Mouse (Mus musculus): ENCODE measurements around the gene Ppp6c. TPM values are rescaled to one million over a fixed set of nuclear protein-coding genes. Genes with fewer than 3 reads are reported as not detected.
"Not testable (repeated sequence)": the region's sequence is repeated elsewhere in the genome, so short reads cannot be mapped to it uniquely, and the experiment has no call there.

The Ppp6c gene
- 10 to 100 TPM; 64.4 to 69.0 TPM for total RNA-seq (2021)
- long read RNA-seq, experiment 1, full-length matches to known transcripts = 72 of 80 reads
- long read RNA-seq, experiment 1, partial matches to known transcripts = 1 of 80 reads
- long read RNA-seq, experiment 1, other reads (novel, unspliced or antisense) = 7 of 80 reads
- long read RNA-seq, experiment 2, full-length matches to known transcripts = 56 of 62 reads
- long read RNA-seq, experiment 2, partial matches to known transcripts = 2 of 62 reads
- long read RNA-seq, experiment 2, other reads (novel, unspliced or antisense) = 4 of 62 reads

- DNase-seq (ENCODE audit: low spot score in 2 of 2) = peak; percentile 96 to 97
- intact Hi-C loops (cut with DNase I) = no loop called here
Measured at GRCm38 (mm10) chr2:39226019-39226640, at the start of gene Ppp6c. Ppp6c (minus strand) TSS chr2:39226451.

GRCm38 (mm10) chr2:39268357-39268756 lies 42.1 kb upstream of the Ppp6c start:
- DNase-seq (ENCODE audit: low spot score in 2 of 2) = peak; percentile 23 to 31
- intact Hi-C loops (cut with DNase I) = loop anchor here (1.0 kb wide), 1 partner anchor 105 kb away; no protein-coding TSS in a partner anchor

GRCm38 (mm10) chr2:39252275-39252674 lies 26.0 kb upstream of the Ppp6c start:
- intact Hi-C loops (cut with DNase I) = not testable (repeated sequence)
- DNase-seq (ENCODE audit: low spot score in 2 of 2) = peak; percentile 8 to 60

- DNase-seq (ENCODE audit: low spot score in 2 of 2); intact Hi-C loops (cut with DNase I): not testable (repeated sequence)
Measured at GRCm38 (mm10) chr2:39246862-39247261, 20.6 kb upstream of the Ppp6c start.

GRCm38 (mm10) chr2:39226731-39227130 lies 480 bp upstream of the Ppp6c start:
- intact Hi-C loops (cut with DNase I) = no loop called here
- no peak for DNase-seq (ENCODE audit: low spot score in 2 of 2)

GRCm38 (mm10) chr2:39225331-39226018 lies 776 bp downstream of the Ppp6c start:
- intact Hi-C loops (cut with DNase I) = not testable (repeated sequence)
- peak; percentile 34 to 43 for DNase-seq (ENCODE audit: low spot score in 2 of 2)

GRCm38 (mm10) chr2:39224621-39225020 lies 1.6 kb downstream of the Ppp6c start:
- no peak for DNase-seq (ENCODE audit: low spot score in 2 of 2)
- intact Hi-C loops (cut with DNase I) = no loop called here

- intact Hi-C loops (cut with DNase I) = no loop called here
- DNase-seq (ENCODE audit: low spot score in 2 of 2) = no peak
Measured at GRCm38 (mm10) chr2:39220010-39220409, 6.2 kb downstream of the Ppp6c start.

GRCm38 (mm10) chr2:39219034-39219433 lies 7.2 kb downstream of the Ppp6c start:
- DNase-seq (ENCODE audit: low spot score in 2 of 2) = no peak
- intact Hi-C loops (cut with DNase I) = no loop called here

GRCm38 (mm10) chr2:39217150-39217549 lies 9.1 kb downstream of the Ppp6c start:
- intact Hi-C loops (cut with DNase I) = no loop called here
- DNase-seq (ENCODE audit: low spot score in 2 of 2) = no peak

- no peak for DNase-seq (ENCODE audit: low spot score in 2 of 2)
Measured at GRCm38 (mm10) chr2:39210738-39211137, 15.5 kb downstream of the Ppp6c start.

GRCm38 (mm10) chr2:39203359-39203758 lies 22.9 kb downstream of the Ppp6c start:
- DNase-seq (ENCODE audit: low spot score in 2 of 2) = no peak
- intact Hi-C loops (cut with DNase I) = no loop called here

More at GRCm38 (mm10) chr2:39210738-39211137, 15.5 kb downstream of the Ppp6c start:
- intact Hi-C loops (cut with DNase I) = no loop called here

GRCm38 (mm10) chr2:39194809-39195208 lies 31.4 kb downstream of the Ppp6c start:
- intact Hi-C loops (cut with DNase I) = loop anchor here (5.0 kb wide), 1 partner anchor 128 kb away; the partner anchor contains the start of gene Golga1
- DNase-seq (ENCODE audit: low spot score in 2 of 2) = peak in 1 of 2 experiments; percentile 11

GRCm38 (mm10) chr2:39190561-39191056 lies 35.6 kb downstream of the Ppp6c start, which contains the start of gene Scai:
Scai (minus strand) TSS chr2:39190734.
- intact Hi-C loops (cut with DNase I) = loop anchor here (5.0 kb wide), 1 partner anchor 123 kb away; the partner anchor contains the start of gene Golga1

GRCm38 (mm10) chr2:39189961-39190560 lies 36.2 kb downstream of the Ppp6c start:
- peak in 1 of 2 experiments; percentile 11 for DNase-seq (ENCODE audit: low spot score in 2 of 2)
- intact Hi-C loops (cut with DNase I) = loop anchor here (5.0 kb wide), 1 partner anchor 123 kb away; the partner anchor contains the start of gene Golga1

More at GRCm38 (mm10) chr2:39190561-39191056, 35.6 kb downstream of the Ppp6c start, which contains the start of gene Scai:
- DNase-seq (ENCODE audit: low spot score in 2 of 2) = peak; percentile 99 to 100

- intact Hi-C loops (cut with DNase I) = no loop called here
- DNase-seq (ENCODE audit: low spot score in 2 of 2) = no peak
Measured at GRCm38 (mm10) chr2:39185942-39186341, 40.3 kb downstream of the Ppp6c start.

- no peak for DNase-seq (ENCODE audit: low spot score in 2 of 2)
- intact Hi-C loops (cut with DNase I) = no loop called here
Measured at GRCm38 (mm10) chr2:39183587-39183986, 42.7 kb downstream of the Ppp6c start.

GRCm38 (mm10) chr2:39160996-39161395 lies 65.3 kb downstream of the Ppp6c start:
- intact Hi-C loops (cut with DNase I) = no loop called here
- DNase-seq (ENCODE audit: low spot score in 2 of 2) = no peak

GRCm38 (mm10) chr2:39157916-39158315 lies 68.3 kb downstream of the Ppp6c start:
- intact Hi-C loops (cut with DNase I) = no loop called here
- peak in 1 of 2 experiments; percentile 49 for DNase-seq (ENCODE audit: low spot score in 2 of 2)
